Mouse (Mus musculus) cerebellum, adult 11 months (tissue): Measurements from ENCODE around the gene Ssh2.

ENCODE experiments used
- DNase-seq: peaks from one replicate; pipeline ENCODE4 v3.0.0; 2022

The Ssh2 gene

GRCm38 (mm10) chr11:77494344-77494676 is 278.2 kb downstream of the Ssh2 start:
- no peak for DNase-seq

GRCm38 (mm10) chr11:77494782-77495181 is 278.7 kb downstream of the Ssh2 start:
- peak; percentile 12 for DNase-seq

DNA sequence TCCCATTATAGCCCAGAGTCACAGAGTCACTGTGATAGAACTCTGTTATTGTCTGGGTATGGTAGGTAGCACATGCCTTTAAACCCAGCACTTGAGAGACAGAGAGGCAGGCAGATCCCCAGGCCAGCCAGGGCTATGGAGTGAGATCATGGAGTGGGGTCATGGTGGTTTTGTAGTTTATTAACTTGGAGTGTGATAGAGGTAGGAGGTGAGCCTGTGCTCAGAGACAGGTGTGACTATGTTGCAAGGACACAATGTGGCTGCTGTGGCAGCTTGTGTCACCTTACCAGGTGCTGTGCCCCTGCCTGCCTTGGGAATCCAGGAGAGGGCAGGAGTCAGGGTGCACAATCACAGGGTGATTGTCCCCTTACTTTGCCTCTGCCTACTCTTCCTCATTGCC is 279.4 kb downstream of the Ssh2 start:
- peak; percentile 9 for DNase-seq

DNA sequence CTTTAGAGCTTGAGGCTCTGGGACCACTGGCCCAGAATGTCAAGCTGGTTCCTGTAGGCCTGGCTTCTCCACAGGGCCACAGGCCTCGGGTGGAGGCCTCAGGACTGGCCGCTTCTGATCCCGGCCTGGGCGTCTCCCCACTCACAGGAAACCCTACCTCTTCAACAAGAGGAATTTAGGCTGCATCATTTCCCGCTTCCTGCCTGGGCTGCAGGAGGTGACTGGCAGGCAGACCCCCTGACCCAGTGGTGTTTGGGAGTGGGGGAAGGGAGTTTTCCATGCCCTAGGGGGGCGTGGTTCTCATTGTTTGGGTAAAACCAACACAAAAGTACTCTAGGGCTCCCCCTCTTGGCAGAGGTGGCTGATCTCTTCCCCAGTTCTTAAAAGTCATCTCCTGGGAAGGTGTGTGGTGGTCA is 281.3 kb downstream of the Ssh2 start:
- DNase-seq = peak; percentile 50

DNA sequence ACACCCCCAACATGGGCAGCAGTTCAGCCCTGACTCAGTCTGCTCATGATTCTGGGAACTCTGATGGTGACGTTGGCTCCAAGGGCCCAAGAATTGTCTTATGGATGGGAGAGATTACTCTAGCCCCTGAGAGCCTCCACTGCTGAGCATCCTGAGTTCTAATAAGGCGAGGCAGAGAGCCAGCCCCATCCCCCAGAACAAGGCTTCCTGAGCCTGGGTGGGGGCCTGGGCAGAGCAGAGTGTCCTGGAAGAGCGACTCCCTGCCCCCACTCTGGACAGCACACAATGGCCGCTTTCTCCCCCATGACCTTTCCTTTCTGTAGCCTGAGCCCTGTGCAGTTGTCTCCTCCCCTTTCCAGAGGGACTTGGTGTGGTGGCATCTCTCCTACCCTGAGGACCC is 281.8 kb downstream of the Ssh2 start:
- DNase-seq = peak; percentile 32

GRCm38 (mm10) chr11:77498261-77499139 is 282.4 kb downstream of the Ssh2 start:
- peak; percentile 39 for DNase-seq

- peak; percentile 81 for DNase-seq
Observed at GRCm38 (mm10) chr11:77499354-77499753, 283.3 kb downstream of the Ssh2 start.

GRCm38 (mm10) chr11:77500361-77501325 is 284.6 kb downstream of the Ssh2 start:
- DNase-seq = peak; percentile 37

- peak; percentile 79 for DNase-seq
Observed at GRCm38 (mm10) chr11:77501392-77501791, 285.3 kb downstream of the Ssh2 start.

DNA sequence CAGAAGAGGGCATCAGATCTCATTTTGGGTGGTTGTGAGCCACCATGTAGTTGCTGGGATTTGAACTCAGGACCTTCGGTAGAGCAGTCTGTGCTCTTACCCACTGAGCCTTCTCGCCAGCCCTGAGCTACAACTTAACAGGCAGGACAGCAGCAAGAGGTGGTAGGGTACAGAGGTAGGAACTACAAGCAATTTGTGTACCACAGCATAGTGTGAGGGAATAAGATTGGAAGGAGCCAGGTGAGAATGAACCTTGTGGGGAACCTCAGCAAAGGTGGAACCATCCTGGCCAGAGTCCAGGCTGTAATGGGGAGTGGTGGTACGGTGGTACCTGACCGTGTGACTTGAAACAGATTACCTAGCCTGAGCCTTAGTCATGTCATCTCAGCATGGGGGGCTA is 285.9 kb downstream of the Ssh2 start:
- DNase-seq = peak; percentile 17

DNA sequence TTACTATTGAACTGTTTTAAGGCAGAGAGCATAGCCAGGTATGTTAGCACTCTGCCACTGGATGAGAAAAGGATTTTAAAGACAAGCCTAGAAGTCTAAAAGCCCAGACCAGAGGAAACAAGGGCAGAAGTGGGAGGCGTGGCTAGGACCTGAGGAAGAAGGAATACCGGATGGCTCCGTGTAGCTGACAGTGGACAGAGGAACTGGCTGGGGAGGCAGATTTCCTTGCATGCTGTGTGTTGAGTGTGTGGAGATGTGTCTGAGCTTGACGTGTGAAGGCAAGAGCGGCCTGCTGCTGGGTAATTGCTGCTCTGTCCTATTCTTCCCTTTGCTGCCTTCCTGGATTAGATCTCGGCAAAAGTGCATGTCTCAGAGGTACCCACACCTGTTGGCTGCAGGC is 286.4 kb downstream of the Ssh2 start:
- no peak for DNase-seq

- peak; percentile 25 for DNase-seq
Observed at GRCm38 (mm10) chr11:77503511-77503910, 287.4 kb downstream of the Ssh2 start.

DNA sequence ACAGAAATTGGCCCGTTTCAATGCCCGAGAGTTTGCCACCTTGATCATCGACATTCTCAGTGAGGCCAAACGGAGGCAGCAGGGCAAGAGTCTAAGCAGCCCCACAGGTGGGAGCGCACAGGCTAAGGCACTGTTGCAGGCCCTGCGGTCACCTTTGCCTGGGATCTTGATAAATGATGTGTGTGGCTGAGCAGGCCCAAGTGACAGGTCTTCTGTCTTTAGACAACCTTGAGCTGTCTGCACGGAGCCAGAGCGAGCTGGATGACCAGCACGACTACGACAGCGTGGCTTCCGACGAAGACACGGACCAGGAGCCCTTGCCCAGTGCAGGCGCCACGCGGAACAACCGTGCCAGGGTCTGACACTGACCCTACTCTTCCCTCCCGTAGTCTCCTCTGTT is 288.3 kb downstream of the Ssh2 start:
- no peak for DNase-seq

DNA sequence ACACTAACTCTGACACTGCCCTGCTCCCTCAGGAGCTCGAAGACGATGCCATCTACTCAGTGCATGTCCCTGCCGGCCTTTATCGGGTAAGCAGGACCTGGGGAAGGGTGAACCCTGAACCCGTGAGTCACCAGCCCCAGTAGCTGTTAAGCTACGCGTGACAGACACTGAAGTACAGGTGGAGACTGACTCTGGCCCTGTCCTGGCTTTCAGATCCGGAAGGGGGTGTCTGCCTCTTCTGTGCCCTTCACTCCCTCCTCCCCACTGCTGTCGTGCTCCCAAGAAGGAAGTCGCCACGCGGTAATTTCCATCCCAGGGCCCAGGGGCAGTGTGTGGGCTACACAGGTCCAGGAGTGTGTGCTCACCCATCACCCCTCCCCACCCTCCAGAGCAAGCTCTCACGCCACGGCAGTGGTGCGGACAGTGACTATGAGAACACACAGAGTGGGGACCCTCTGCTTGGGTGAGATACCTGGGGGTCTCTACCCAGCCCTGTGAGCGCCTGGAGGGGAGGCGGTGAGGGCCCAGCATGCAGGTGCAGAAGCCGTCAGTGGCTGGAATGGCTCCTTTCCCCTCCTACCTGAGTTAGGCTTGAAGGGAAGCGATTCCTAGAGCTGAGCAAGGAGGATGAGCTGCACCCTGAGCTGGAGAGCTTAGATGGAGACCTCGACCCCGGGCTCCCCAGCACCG is 289.3 kb downstream of the Ssh2 start:
- peak; percentile 21 for DNase-seq

GRCm38 (mm10) chr11:77506273-77506672 is 290.2 kb downstream of the Ssh2 start:
- peak; percentile 16 for DNase-seq

DNA sequence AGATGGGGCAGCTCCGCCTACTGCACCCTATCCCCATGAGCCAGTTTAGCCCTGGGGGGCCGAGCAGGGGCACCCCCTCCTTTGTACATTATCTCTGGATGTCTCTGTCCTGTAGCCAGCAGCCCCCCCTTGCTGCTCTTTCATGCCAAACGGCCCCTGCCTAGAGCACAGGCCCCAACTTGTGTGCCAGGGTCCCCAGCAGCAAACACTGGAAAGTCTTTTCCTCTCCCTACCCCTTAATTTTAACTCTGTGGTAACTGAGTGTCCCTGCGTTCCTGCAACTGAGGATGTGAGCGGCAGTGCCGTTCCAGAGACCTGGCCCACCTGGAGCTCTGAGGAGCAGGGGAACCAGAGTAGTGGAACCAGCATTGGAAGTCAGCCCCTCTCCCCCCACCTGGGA is 290.9 kb downstream of the Ssh2 start:
- peak; percentile 12 for DNase-seq

DNA sequence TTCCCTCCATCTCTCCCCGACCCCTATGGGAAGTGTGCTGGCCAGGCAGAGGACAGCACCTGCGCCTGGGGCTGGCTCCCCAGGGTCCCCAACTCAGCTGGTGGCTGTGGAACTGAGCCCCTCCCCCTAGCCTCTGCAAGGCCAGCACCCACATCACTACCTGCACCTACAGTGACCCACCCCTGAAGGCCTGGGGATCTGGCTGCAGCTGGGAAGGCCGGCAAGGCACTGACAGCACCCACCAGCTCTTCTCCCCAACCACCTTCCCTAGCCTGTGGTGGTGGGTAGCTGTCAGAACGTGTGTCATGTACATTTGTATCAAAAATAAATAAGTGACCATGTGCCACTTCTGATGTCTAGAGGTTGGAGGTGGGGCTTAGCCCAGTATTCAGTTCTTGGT is 291.3 kb downstream of the Ssh2 start:
- peak; percentile 24 for DNase-seq

DNA sequence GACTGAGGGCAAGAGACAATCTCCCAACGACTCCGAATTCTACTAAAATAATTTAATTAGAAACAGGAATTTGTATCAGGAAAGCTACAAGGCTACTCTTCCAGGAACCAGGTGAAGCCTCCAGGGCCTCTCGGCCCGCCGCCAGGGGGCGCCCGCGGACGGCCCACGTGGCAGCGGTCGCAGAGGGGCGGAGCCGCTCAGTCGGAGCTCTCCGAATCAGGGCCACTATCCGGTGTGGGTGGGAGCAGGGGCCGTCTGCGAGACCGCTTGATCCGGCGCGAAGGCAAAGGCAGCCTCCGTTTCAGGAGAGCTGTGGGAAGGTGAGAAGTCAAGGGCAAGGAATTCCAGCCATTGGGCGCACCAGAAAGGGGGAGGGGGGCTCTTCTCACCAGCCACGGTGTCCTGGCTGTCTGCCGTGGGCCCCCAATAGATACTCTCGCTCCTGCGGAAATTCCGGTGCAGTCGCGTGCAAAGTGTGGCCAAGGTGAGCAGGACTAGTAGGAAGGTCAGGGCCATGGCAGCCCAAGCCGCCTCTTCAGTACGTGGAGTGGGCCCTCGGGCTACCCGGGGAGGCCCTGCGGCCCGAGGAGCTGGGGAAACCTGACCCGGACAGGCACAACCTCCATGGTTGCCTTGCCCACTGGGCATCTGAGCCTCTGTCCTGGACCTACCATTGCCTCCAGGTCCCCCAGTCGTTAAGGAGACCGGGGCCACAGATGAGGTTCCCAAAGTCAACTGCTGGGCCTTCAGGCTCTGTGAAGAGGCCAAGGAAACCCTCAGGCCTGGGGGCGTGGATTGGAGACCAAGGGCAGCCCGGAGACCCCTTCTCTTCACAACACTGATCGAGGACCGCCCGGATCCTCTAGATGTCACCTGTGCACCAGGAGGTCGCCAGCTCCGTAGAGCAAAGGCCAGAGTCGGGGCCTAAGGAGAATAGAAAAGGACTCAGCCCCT is 292.3 kb downstream of the Ssh2 start:
- peak; percentile 73 for DNase-seq
